Mouse (Mus musculus): ENCODE data around the gene Gm13287.
"Not testable (repeated sequence)": the region's sequence is repeated elsewhere in the genome, so short reads cannot be mapped to it uniquely, and the experiment has no call there.

The Gm13287 gene

DNA sequence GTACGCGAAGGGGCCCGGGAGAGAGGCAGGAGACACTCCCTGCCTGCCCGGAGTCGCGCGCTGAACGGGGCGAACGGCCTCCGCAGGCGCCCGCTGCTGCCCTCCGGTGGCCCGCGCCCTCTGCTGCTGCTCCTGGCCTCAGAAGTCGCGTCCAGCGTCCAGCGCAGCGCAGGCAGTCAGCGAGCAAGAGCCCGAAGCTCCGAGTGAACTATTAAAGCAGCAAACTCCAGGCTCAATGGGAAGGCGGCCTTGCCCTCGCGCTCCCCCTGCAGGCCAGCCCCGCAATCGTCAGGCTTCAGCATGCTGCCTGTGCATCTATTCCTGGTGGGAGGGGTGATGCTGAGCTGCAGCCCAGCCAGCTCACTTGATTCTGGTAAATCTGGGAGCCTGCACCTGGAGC, at the start of gene Gm13287:
Gene Gm13287 (plus strand): TSS at position 301 of the 400 bp plus-strand sequence.
- not testable (repeated sequence) for DNase-seq (ENCODE audit: low read depth, low spot score)

DNA sequence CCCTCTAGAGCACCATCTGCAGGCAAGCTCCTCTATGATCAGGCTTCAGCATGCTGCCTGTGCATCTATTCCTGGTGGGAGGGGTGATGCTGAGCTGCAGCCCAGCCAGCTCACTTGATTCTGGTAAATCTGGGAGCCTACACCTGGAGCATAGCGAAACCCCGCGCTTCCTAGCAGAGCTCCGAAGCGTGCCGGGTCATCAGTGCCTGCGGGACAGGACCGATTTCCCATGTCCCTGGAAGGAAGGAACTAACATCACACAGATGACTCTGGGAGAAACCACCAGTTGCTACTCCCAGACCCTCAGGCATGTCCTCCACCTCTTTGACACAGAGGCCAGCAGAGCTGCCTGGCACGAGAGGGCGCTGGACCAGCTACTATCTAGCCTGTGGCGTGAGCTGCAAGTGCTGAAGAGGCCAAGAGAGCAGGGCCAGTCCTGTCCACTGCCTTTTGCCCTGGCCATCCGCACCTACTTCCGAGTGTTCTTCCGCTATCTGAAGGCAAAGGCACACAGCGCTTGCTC, 48.2 kb upstream of the Gm13287 start, which contains the start of gene Gm13271:
Gene Gm13271 (plus strand): TSS at position 51 of the 523 bp plus-strand sequence.
- DNase-seq (ENCODE audit: low read depth, low spot score): not testable (repeated sequence)

DNA sequence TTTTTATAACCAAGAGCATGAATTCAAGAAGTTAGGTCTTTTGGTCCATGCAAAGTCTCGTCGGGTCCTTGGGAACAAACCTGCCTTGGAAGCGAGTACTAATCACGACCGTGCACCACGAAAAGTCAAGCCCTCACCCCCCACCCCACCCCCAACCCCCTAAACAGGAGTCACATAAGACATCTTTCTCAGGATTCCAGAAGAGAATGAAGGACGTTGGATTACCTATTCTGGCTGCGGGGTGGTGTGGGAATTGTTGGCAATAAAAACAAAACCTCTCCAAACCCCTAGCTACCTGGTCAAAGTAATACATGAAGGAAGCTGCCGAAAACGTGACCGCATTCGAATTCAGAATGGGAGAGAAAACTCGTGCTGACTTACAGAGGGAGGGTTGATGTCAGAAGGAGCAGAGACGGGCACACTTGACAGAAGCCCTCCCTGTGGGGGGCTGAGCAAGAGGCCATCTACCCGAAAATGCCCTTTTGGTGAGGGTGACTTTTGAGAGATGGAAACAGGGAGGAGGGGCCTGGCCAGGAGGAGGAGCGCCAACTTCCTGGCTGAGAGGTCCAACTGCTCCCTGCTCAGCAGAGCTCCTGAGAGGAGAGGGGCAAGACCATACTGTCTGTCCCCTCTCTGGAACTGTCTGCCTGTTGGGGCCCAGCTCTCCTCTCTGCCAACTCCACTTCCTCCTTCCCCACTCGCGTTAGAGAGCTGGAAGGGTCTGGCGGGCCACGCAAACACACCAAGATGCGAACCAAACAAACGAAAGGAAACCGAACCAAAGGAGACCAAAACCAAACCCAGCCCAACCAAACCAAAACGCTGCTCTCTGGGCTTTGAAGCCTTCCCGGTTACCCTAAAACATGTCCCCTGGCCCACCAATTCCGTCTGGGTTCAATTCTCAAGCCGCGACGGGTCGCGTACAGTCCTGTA, 46.2 kb upstream of the Gm13287 start:
- DNase-seq (ENCODE audit: low read depth, low spot score): not testable (repeated sequence)

DNA sequence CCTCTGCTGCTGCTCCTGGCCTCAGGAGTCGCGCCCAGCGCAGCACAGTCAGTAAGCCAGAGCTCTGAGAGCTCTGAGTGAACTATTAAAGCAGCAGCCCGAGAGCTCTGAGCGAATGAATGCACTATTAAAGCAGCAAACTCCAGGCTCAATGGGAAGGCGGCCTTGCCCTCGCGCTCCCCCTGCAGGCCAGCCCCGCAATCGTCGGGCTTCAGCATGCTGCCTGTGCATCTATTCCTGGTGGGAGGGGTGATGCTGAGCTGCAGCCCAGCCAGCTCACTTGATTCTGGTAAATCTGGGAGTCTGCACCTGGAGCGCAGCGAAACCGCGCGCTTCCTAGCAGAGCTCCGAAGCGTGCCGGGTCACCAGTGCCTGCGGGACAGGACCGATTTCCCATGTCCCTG, 45.4 kb upstream of the Gm13287 start:
- DNase-seq (ENCODE audit: low read depth, low spot score): not testable (repeated sequence)

- DNase-seq (ENCODE audit: low read depth, low spot score): not testable (repeated sequence)
These were observed 44.3 kb upstream of the Gm13287 start for GRCm38 (mm10) chr4:88758751-88759150.

GRCm38 (mm10) chr4:88759610-88760268, 43.3 kb upstream of the Gm13287 start, which contains the start of gene Gm13283:
Gm13283 (plus strand) TSS chr4:88760119.
- DNase-seq (ENCODE audit: low read depth, low spot score): not testable (repeated sequence)

DNA sequence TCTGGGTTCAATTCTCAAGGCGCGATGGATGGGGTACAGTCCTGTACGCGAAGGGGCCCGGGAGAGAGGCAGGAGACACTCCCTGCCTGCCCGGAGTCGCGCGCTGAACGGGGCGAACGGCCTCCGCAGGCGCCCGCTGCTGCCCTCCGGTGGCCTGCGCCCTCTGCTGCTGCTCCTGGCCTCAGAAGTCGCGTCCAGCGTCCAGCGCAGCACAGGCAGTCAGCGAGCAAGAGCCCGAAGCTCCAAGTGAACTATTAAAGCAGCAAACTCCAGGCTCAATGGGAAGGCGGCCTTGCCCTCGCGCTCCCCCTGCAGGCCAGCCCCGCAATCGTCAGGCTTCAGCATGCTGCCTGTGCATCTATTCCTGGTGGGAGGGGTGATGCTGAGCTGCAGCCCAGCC, 42.6 kb upstream of the Gm13287 start:
- DNase-seq (ENCODE audit: low read depth, low spot score): not testable (repeated sequence)

DNA sequence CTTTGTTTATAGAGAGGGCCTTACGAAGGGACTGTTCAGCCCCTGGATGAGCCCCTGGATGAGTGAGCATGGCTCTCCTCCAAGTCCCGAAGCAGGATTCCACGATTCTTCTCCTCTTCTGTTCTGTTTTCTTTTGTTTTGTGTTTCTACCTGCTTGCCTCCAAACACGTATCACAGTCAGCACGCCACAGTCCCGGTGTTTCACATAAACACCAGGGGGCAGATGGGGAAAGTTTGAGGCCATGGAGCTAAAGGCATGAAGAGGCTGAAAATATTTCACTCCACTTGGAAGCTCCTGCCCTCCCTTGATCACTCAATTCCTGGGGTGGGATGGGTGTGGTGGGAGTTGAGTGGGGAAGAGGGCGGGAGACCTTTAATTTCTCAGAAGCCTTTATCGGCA, 41.3 kb upstream of the Gm13287 start:
- not testable (repeated sequence) for DNase-seq (ENCODE audit: low read depth, low spot score)

DNA sequence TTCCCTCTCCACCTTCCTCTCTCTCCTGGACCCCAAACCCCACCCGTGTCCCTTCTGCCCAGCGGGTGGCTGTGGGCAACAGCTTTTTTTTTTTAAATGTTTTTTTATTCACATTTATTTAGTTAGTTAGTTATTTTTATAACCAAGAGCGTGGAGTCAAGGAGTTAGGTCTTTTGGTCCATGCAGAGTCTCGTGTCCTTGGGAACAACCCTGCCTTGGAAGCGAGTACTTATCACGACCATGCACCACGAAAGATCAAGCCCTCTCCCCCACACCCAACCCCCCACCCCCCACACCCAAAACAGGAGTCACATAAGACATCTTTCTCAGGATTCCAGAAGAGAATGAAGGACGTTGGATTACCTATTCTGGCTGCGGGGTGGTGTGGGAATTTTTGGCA, 40.7 kb upstream of the Gm13287 start:
- DNase-seq (ENCODE audit: low read depth, low spot score): not testable (repeated sequence)

DNA sequence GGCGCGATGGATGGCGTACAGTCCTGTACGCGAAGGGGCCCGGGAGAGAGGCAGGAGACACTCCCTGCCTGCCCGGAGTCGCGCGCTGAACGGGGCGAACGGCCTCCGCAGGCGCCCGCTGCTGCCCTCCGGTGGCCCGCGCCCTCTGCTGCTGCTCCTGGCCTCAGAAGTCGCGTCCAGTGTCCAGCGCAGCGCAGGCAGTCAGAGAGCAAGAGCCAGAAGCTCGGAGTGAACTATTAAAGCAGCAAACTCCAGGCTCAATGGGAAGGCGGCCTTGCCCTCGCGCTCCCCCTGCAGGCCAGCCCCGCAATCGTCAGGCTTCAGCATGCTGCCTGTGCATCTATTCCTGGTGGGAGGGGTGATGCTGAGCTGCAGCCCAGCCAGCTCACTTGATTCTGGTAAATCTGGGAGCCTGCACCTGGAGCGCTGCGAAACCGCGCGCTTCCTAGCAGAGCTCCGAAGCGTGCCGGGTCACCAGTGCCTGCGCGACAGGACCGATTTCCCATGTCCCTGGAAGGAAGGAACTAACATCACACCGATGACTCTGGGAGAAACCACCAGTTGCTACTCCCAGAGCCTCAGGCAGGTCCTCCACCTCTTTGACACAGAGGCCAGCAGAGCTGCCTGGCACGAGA, 39.6 kb upstream of the Gm13287 start:
- not testable (repeated sequence) for DNase-seq (ENCODE audit: low read depth, low spot score)

DNA sequence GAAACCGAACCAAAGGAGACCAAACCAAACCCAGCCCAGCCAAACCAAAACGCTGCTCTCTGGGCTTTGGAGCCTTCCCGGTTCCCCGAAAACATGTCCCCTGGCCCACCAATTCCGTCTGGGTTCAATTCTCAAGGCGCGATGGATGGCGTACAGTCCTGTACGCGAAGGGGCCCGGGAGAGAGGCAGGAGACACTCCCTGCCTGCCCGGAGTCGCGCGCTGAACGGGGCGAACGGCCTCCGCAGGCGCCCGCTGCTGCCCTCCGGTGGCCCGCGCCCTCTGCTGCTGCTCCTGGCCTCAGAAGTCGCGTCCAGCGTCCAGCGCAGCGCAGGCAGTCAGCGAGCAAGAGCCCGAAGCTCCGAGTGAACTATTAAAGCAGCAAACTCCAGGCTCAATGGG, 29.5 kb upstream of the Gm13287 start, which contains the start of gene Gm13290:
Gene Gm13290 (plus strand): TSS at position 301 of the 400 bp plus-strand sequence.
- DNase-seq (ENCODE audit: low read depth, low spot score): not testable (repeated sequence)

DNA sequence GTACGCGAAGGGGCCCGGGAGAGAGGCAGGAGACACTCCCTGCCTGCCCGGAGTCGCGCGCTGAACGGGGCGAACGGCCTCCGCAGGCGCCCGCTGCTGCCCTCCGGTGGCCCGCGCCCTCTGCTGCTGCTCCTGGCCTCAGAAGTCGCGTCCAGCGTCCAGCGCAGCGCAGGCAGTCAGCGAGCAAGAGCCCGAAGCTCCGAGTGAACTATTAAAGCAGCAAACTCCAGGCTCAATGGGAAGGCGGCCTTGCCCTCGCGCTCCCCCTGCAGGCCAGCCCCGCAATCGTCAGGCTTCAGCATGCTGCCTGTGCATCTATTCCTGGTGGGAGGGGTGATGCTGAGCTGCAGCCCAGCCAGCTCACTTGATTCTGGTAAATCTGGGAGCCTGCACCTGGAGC, 26.4 kb upstream of the Gm13287 start, which contains the start of gene Gm13289:
Gene Gm13289 (plus strand): TSS at position 301 of the 400 bp plus-strand sequence.
- DNase-seq (ENCODE audit: low read depth, low spot score): not testable (repeated sequence)

DNA sequence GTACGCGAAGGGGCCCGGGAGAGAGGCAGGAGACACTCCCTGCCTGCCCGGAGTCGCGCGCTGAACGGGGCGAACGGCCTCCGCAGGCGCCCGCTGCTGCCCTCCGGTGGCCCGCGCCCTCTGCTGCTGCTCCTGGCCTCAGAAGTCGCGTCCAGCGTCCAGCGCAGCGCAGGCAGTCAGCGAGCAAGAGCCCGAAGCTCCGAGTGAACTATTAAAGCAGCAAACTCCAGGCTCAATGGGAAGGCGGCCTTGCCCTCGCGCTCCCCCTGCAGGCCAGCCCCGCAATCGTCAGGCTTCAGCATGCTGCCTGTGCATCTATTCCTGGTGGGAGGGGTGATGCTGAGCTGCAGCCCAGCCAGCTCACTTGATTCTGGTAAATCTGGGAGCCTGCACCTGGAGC, 23.5 kb upstream of the Gm13287 start, which contains the start of gene Gm13272:
Gene Gm13272 (plus strand): TSS at position 301 of the 400 bp plus-strand sequence.
- not testable (repeated sequence) for DNase-seq (ENCODE audit: low read depth, low spot score)

GRCm38 (mm10) chr4:88780320-88780719, 22.7 kb upstream of the Gm13287 start:
- DNase-seq (ENCODE audit: low read depth, low spot score): not testable (repeated sequence)

DNA sequence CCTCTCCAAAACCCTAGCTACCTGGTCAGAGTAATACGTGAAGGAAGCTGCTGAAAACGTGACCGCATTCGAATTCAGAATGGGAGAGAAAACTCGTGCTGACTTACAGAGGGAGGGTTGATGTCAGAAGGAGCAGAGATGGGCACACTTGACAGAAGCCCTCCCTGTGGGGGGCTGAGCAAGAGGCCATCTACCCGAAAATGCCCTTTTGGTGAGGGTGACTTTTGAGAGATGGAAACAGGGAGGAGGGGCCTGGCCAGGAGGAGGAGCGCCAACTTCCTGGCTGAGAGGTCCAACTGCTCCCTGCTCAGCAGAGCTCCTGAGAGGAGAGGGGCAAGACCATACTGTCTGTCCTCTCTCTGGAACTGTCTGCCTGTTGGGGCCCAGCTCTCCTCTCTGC, 21.2 kb upstream of the Gm13287 start, which contains the start of gene Ifnz:
Gene Ifnz (plus strand): TSS at position 301 of the 400 bp plus-strand sequence.
- DNase-seq (ENCODE audit: low read depth, low spot score): not testable (repeated sequence)

DNA sequence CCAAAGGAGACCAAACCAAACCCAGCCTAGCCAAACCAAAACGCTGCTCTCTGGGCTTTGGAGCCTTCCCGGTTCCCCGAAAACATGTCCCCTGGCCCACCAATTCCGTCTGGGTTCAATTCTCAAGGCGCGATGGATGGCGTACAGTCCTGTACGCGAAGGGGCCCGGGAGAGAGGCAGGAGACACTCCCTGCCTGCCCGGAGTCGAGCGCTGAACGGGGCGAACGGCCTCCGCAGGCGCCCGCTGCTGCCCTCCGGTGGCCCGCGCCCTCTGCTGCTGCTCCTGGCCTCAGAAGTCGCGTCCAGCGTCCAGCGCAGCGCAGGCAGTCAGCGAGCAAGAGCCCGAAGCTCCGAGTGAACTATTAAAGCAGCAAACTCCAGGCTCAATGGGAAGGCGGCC, 20.7 kb upstream of the Gm13287 start:
- DNase-seq (ENCODE audit: low read depth, low spot score): not testable (repeated sequence)

GRCm38 (mm10) chr4:88785409-88785808, 17.6 kb upstream of the Gm13287 start, which contains the start of gene Gm13276:
Gm13276 (plus strand) TSS chr4:88785709.
- not testable (repeated sequence) for DNase-seq (ENCODE audit: low read depth, low spot score)

GRCm38 (mm10) chr4:88788402-88788801, 14.7 kb upstream of the Gm13287 start, which contains the start of gene Gm13277:
Gm13277 (plus strand) TSS chr4:88788632.
- DNase-seq (ENCODE audit: low read depth, low spot score): not testable (repeated sequence)

DNA sequence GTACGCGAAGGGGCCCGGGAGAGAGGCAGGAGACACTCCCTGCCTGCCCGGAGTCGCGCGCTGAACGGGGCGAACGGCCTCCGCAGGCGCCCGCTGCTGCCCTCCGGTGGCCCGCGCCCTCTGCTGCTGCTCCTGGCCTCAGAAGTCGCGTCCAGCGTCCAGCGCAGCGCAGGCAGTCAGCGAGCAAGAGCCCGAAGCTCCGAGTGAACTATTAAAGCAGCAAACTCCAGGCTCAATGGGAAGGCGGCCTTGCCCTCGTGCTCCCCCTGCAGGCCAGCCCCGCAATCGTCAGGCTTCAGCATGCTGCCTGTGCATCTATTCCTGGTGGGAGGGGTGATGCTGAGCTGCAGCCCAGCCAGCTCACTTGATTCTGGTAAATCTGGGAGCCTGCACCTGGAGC, 11.8 kb upstream of the Gm13287 start, which contains the start of gene Gm13278:
Gene Gm13278 (plus strand): TSS at position 301 of the 400 bp plus-strand sequence.
- DNase-seq (ENCODE audit: low read depth, low spot score): not testable (repeated sequence)

GRCm38 (mm10) chr4:88793936-88794675, 8.9 kb upstream of the Gm13287 start, which contains the start of gene Gm13275:
Gm13275 (plus strand) TSS chr4:88794487.
- DNase-seq (ENCODE audit: low read depth, low spot score): not testable (repeated sequence)

Measured in ZHBTc4 (cell line).